ENCODE assay signal across 13 mouse cellular contexts in genomic region chr10:25112449-25113171, GRCm38 (mm10).
DNase-seq lines count a peak whose midpoint lies in the region; ATAC-seq lines count a peak whose summit lies in the region.
"Had no signal": no experiment of that assay in that cellular context is flagged by ENCODE, and none has a peak within 500 bp of the region (broad histone marks: within the 10 kb centered on the region; RNA-seq: fewer than 3 reads in every experiment).

No protein-coding gene starts in this region.

- no peaks in the 10 kb centered on the region for H3K36me3 ChIP-seq in hindbrain, embryonic 11.5 days (ENCODE audit: control insufficient read depth, insufficient read depth, low read length)
- no peaks in the 10 kb centered on the region for H3K36me3 ChIP-seq in midbrain, embryonic 16.5 days (ENCODE audit: control insufficient read depth, insufficient read depth, low read length)
- H3K36me3 ChIP-seq: embryonic facial prominence, embryonic 10.5 days; limb, embryonic 10.5 days had no signal

- H3K27ac ChIP-seq in hindbrain, embryonic 11.5 days (ENCODE audit: low read depth, low read length): peak overlapping the region; percentile 74
- H3K27ac ChIP-seq in midbrain, embryonic 16.5 days (ENCODE audit: low read length): peak overlapping the region; percentile 70
- H3K27ac ChIP-seq: embryonic facial prominence, embryonic 10.5 days; limb, embryonic 10.5 days had no signal

- WGBS in hindbrain, embryonic 11.5 days: 51% methylated on average over 12 of the region's 12 CpGs
- WGBS in midbrain, embryonic 16.5 days: 32% methylated on average over 12 of the region's 12 CpGs

- peak; percentile 74 to 85 for DNase-seq in cerebellum, postnatal 10 days
- peak; percentile 25 for DNase-seq in hindbrain, embryonic 11.5 days (ENCODE audit: low spot score)
- DNase-seq in urinary bladder, adult 18-20 months (ENCODE audit: low spot score in 2 of 2): no peak
- no peak for DNase-seq in left cerebral cortex, adult 18-20 months (ENCODE audit: low spot score in 2 of 2)
- no peak for DNase-seq in right cerebral cortex, adult 18-20 months
- no peak for DNase-seq in heart, adult 18-20 months
- DNase-seq: adrenal gland, postnatal 14 days; lung, adult 18-20 months had no signal

- no peaks in the 10 kb centered on the region for H3K4me1 ChIP-seq in hindbrain, embryonic 11.5 days (replicated peaks; ENCODE audit: control insufficient read depth, insufficient read depth, low read length)
- peaks cover 11% of the 10 kb centered on the region for H3K4me1 ChIP-seq in midbrain, embryonic 16.5 days (ENCODE audit: control insufficient read depth, insufficient read depth, low read length)

- peak; percentile 23; the same call in 1 of the 2 replicates for ATAC-seq in cerebellum, adult (ENCODE audit: insufficient number of reproducible peaks, low FRiP score, low TSS enrichment)
- peak; percentile 37; the same call in 1 of the 2 replicates for ATAC-seq in hindbrain, embryonic 11.5 days (ENCODE audit: low FRiP score)
- peak; percentile 60 for ATAC-seq in midbrain, embryonic 16.5 days
- ATAC-seq: inflammation-experienced regulatory T-cells, adult 6 months had no signal

- no peak overlapping the region for H3K4me2 ChIP-seq in hindbrain, embryonic 11.5 days (replicated peaks; ENCODE audit: low read depth, low read length)
- no peak overlapping the region for H3K4me2 ChIP-seq in midbrain, embryonic 16.5 days (ENCODE audit: low read length)

- no peaks in the 10 kb centered on the region for H3K27me3 ChIP-seq in hindbrain, embryonic 11.5 days (ENCODE audit: control insufficient read depth, insufficient read depth, low read length)
- no peaks in the 10 kb centered on the region for H3K27me3 ChIP-seq in midbrain, embryonic 16.5 days (ENCODE audit: control insufficient read depth, insufficient read depth, low read depth, low read length)

- H3K4me3 ChIP-seq in hindbrain, embryonic 11.5 days (ENCODE audit: low read depth, low read length): no peak overlapping the region
- H3K4me3 ChIP-seq in midbrain, embryonic 16.5 days (ENCODE audit: low read depth, low read length): no peak overlapping the region
- H3K4me3 ChIP-seq: embryonic facial prominence, embryonic 10.5 days; limb, embryonic 10.5 days had no signal

- H3K9ac ChIP-seq in hindbrain, embryonic 11.5 days (ENCODE audit: low read depth, low read length): no peak overlapping the region
- no peak overlapping the region for H3K9ac ChIP-seq in midbrain, embryonic 16.5 days (ENCODE audit: low read depth, low read length)

- no peaks in the 10 kb centered on the region for H3K9me3 ChIP-seq in hindbrain, embryonic 11.5 days (ENCODE audit: control insufficient read depth, low read length)
- no peaks in the 10 kb centered on the region for H3K9me3 ChIP-seq in midbrain, embryonic 16.5 days (replicated peaks; ENCODE audit: control insufficient read depth, low read length, poor library complexity, severe bottlenecking)
- H3K9me3 ChIP-seq: embryonic facial prominence, embryonic 10.5 days; limb, embryonic 10.5 days had no signal

Comparison
In these comparisons a context has a peak if more than half of its experiments do, and no peak if none do; other contexts are left out.
1. DNase-seq: peak in cerebellum, postnatal 10 days (2 of 2) and hindbrain, embryonic 11.5 days (single experiment); none in urinary bladder, adult 18-20 months (0 of 2), left cerebral cortex, adult 18-20 months (0 of 2), right cerebral cortex, adult 18-20 months (single experiment) and heart, adult 18-20 months (0 of 2).
2. Peak in every context shown above with its lines, with median percentiles within 50 percentile points of each other: ATAC-seq.